Mouse (Mus musculus) frontal cortex, postnatal 36 days (tissue): ENCODE measurements around the gene Lrig1.
A peak's percentile ranks its signal among the peaks of the same experiment; 100 is the strongest.

Experiments used
- DNase-seq, 2 experiments: peaks; one replicate each; pipeline ENCODE4 v3.0.0; 2022; ENCODE audit warnings: low spot score in 2 of 2

The Lrig1 gene

GRCm38 (mm10) chr6:94618671-94619070, 81.3 kb downstream of the Lrig1 start:
- DNase-seq: no peak

- no peak for DNase-seq
These were observed 84.0 kb downstream of the Lrig1 start for GRCm38 (mm10) chr6:94615936-94616335.

GRCm38 (mm10) chr6:94614346-94614745, 85.6 kb downstream of the Lrig1 start:
- DNase-seq: no peak

GRCm38 (mm10) chr6:94613235-94613895, 86.6 kb downstream of the Lrig1 start:
- DNase-seq: no peak

- DNase-seq: no peak
These were observed 95.4 kb downstream of the Lrig1 start for GRCm38 (mm10) chr6:94604546-94604945.

- no peak for DNase-seq
These were observed 95.9 kb downstream of the Lrig1 start for GRCm38 (mm10) chr6:94604072-94604471.

GRCm38 (mm10) chr6:94601811-94602210, 98.1 kb downstream of the Lrig1 start:
- DNase-seq: no peak

GRCm38 (mm10) chr6:94601101-94601500, 98.9 kb downstream of the Lrig1 start:
- DNase-seq: no peak

GRCm38 (mm10) chr6:94599016-94599415, 100.9 kb downstream of the Lrig1 start:
- no peak for DNase-seq

GRCm38 (mm10) chr6:94598421-94598820, 101.5 kb downstream of the Lrig1 start:
- DNase-seq: no peak

GRCm38 (mm10) chr6:94596761-94597485, 103.0 kb downstream of the Lrig1 start:
- DNase-seq: no peak

GRCm38 (mm10) chr6:94596051-94596760, 103.8 kb downstream of the Lrig1 start:
- DNase-seq: no peak

- no peak for DNase-seq
These were observed 104.8 kb downstream of the Lrig1 start for GRCm38 (mm10) chr6:94595206-94595605.

GRCm38 (mm10) chr6:94594711-94595110, 105.2 kb downstream of the Lrig1 start:
- no peak for DNase-seq

- no peak for DNase-seq
These were observed 105.8 kb downstream of the Lrig1 start for GRCm38 (mm10) chr6:94594096-94594665.

GRCm38 (mm10) chr6:94592710-94593109, 107.2 kb downstream of the Lrig1 start:
- no peak for DNase-seq

- peak in 1 of 2 experiments; percentile 30 for DNase-seq
These were observed 107.7 kb downstream of the Lrig1 start for GRCm38 (mm10) chr6:94592243-94592642.

- no peak for DNase-seq
These were observed 111.6 kb downstream of the Lrig1 start for GRCm38 (mm10) chr6:94588365-94588764.

GRCm38 (mm10) chr6:94584976-94585375, 115.0 kb downstream of the Lrig1 start:
- no peak for DNase-seq

- peak; percentile 64 to 69 for DNase-seq
These were observed 115.7 kb downstream of the Lrig1 start for GRCm38 (mm10) chr6:94584147-94584695.

- DNase-seq: no peak
These were observed 117.9 kb downstream of the Lrig1 start for GRCm38 (mm10) chr6:94582055-94582454.

GRCm38 (mm10) chr6:94577991-94578390, 122.0 kb downstream of the Lrig1 start:
- no peak for DNase-seq
